Mouse (Mus musculus) gastrocnemius, postnatal 4 days (tissue): ENCODE measurements around the gene Dusp15. TPM values are rescaled to one million over a fixed set of nuclear protein-coding genes. Genes with fewer than 3 reads are reported as not detected.

Experiments
- DNase-seq, 2 experiments: peaks; one replicate each; pipeline ENCODE4 v3.0.0; 2021 to 2022; ENCODE audit warnings: low spot score in 2 of 2, mixed read lengths in 2 of 2
- total RNA-seq, 2 experiments: library from RNA; stranded (reverse); gene quantifications; 2 replicates each; pipeline ENCODE4 v1.2.3; 2021

The Dusp15 gene
- total RNA-seq, 2 experiments from 2014 or later: 3.6 to 3.8 TPM

DNA sequence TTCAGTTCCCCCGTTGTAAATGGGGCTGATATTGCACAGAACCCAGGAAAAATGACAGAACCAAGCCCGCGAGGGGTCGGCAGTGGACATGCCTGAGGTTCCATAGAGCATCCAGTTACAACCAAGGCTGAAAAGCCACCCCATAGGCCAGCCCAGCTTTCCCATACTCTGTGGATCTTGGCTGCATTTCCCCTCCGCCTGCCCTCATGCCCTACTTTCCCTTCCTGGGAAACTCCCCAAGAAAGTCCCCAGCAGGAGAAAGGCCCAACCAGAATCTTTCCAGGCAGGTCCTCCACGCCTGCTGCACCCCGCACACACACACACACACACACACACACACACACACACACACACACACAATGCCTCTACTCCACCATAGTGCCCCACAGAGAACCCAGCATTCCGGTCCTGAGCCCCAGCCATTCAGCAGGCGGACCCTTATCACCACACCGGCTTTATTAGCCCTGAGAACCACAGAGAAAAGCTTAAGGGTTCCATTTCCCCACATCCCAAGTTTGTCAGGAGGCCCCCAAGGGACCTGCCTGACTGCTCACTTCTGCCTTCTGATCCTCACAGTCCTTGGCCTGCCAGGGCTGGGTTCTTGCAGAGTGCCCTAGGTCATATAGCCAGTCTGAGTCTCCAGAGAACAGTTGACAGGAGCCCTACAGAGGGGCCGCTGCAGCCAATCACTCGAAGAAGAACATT lies 19.9 kb downstream of the Dusp15 start:
- no peak for DNase-seq

DNA sequence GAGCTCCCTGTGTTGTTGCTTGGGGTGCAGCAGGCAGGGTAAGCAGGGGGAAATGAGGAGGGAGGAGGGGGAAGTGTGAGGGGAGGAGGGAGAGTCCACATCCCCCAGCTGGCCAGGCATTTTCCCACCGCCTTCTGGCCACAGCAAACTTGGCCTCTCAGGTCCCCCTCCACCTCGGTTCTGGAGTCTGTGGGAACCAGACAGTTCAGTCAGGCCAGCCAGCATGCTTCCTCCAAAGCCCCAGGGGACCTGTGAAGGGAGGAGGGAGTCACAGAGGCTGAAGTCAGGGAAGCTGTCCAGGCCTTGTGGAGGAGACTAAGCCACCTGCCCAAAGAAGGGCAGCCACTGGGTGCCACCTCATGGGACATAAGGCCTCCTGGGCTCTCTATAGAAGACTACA lies 21.2 kb downstream of the Dusp15 start:
- peak in 1 of 2 experiments; percentile 54 for DNase-seq

DNA sequence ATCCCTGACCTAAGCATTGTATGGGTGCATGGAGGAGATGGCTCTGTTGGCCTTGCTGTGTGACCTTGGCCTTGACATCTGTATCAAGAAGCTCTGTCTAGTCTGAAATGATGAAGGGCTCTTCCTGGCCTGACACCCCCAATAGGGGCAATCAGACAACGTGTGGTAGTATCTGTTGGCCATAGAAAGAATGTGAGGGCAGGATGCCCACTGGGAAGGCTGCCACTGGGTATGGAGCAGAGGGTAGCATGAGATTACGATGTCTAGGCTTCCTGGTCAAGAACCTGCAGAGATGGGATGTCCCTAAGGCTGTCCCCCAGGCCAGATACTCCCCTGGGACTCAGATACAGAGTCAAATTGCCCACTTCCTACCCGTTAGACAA lies 22.5 kb downstream of the Dusp15 start:
- DNase-seq: no peak

DNA sequence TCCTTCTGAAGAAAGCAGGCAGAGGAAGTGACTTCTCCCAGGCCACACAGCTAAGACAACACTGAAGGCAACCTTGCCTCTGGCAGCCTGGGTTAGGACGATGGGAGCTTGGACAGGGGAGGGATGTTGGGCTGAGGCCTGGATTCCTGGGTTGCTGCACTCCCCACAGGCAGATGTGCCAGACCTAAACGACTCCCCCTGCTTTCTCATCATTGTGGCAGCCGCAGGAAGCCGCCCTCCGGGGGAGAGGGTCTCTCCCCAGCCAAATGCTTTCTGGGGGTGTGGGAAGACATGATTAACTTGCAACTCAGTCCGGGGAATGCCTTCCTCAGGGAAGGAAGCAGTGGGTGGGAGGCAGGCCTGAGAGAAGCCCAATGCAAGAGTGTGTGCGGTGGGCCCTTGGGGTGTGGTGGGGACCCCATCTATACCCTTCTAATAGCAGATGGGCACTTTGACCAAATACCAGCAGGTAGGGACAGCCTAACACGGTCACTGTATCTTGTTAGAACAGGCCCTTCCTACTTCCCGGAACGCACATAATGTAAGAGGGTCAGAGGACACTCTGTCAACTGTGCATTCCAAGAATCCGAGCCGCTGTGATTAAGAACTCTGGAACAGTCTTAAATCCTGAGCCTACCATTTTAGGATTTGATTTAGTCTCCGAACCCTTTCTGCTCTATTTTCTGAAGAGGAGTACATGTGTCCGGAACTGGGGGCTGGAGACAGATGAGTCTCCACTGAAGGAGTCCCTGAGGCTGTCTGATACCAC lies 23.1 kb downstream of the Dusp15 start:
- DNase-seq: no peak

DNA sequence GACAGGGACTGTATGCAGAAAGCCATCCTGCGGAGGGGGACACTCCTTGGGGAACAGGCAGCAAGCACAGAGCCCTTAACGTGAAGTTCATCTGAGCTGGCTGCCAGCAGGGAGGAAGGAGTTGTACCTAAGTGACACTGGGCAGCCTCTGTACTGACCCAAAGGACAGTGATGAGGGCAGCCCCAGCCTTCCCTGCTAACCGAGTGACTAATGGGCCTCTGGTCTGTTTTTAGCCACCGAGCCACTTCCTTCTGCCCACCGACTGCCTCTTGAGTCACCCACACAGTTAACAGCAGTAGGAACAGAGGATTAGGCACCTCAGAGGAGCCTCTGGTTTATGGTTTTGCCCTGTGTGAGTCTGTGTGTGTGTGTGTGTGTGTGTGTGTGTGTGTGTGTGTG lies 24.1 kb downstream of the Dusp15 start:
- no peak for DNase-seq

DNA sequence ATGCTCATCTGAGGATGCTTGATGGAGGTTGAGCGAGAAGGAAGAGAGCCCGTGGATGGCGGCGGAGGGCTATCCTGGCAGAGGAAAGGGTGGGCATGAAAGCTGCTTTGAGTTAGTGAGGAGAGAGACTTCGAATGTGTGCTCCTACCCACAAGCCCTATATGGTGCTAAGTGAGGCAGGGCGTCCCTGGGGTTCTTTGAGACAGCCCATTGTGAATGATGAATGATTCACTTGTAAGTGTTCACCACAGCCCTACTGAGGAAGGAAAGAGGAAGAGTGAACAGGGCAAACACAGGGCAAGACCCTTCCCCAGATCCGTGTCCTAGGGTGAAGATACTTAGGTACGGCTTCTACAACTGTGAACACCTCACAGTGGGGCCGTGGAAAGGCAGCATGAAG lies 24.6 kb downstream of the Dusp15 start:
- no peak for DNase-seq

DNA sequence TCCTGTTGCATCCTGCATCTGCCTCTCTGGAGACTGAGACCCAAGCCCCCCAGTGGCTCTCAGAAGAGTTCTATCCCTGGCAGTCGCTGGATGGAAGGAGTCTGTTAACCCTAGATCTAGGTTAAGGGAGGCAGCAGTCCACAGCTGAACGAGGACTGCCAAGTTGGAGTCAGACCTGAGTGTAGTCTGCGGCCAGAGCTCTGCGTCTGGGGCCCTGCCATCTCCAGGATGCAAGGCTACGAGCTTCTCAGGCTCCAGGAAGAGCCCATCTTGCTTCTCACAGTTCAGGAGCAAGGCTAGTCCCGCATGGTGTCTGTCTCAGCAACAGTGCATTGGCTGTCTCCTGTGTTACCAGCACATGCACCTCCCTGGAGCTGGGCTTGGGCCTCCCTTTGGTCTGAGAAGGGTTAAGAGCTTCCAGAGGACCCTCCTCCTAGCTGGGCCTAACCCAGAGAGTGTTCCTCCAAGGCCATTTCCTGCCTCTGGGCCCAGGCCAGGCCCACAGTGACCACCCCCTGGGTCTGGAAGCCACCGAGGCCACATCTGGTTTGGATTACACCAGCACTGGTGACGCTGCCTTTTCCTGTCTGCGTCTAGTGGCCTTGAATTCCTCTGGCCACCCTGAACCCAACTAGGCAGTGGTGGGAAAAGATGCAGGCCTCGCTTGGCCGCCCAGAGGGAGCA lies 26.2 kb downstream of the Dusp15 start:
- DNase-seq: peak; percentile 55 to 75

DNA sequence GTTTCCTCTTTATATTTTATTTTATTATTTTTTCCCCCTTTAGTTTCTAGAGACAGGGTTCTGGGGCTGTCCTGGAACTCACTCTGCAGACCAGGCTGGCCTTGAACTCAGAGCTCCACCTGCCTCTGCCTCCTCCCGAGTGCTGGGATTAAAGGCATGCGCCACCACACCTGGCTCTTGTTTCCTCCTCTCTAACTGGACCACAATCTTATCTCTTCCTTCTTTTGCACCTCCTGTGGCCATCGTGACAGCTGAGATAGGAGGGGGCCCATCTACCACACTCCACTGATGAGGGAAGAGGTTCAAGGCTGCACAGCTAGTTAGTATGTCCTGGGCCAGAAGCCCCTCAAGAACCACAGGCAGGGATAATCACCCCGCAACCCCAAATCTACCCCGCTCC lies 27.0 kb downstream of the Dusp15 start:
- no peak for DNase-seq

DNA sequence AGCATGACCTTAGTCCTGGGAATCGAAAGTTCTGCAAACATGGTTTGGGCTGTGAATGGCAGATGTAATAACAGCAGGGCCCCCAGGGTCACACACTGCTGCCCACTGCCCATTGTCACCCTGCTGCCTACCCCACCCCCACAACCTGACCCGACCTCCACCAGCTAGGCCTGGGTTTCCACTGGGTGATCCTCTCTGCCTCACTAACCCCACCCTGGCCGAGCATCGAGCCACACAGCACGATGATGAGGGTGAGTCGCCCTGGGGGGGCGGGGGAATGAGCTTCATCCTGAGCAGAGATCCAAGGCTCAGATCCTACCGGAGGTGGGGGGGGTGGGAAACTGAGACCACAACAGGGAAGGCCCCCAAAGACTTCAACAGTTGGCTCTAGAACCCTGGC lies 27.4 kb downstream of the Dusp15 start:
- no peak for DNase-seq

DNA sequence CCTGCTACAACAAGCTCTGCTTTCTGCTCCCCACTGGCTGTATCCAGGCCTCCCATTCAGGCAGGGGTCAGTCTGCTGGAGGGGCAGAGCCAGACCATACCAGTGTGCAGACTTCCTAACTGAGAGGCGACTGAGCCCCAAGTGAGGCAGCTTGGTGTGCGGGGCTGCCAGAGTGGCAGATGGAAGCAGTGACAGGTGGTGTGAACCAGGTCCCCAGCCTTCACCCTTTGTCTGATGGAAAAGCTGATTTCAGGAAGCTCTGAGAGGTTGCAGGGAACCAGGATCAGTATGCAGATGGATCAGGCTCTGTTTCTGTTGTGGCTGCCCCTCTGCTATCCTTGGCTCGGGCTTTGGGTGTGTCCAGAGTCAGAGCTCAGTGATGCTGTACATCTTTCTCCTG lies 27.9 kb downstream of the Dusp15 start:
- DNase-seq: no peak

DNA sequence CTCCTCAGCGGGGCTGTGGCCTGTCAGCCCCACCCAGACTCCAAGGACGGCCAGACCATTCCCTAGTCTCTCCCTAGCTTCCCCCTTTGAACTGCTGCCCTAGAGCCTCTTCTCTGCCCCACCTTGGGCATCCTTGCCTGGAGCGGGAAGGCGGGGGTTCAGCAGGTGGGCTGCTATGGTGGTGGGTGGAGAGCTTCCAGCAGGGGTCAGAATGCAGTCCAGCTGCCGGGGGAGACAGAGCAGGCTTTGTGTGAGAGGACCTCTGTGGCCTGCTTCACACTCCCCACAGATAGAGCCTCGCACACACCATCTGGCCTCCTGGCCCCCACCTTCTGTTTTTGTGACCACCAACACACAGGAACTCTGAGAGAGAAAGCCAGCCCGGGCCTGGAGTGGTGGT lies 29.1 kb downstream of the Dusp15 start:
- DNase-seq: no peak

DNA sequence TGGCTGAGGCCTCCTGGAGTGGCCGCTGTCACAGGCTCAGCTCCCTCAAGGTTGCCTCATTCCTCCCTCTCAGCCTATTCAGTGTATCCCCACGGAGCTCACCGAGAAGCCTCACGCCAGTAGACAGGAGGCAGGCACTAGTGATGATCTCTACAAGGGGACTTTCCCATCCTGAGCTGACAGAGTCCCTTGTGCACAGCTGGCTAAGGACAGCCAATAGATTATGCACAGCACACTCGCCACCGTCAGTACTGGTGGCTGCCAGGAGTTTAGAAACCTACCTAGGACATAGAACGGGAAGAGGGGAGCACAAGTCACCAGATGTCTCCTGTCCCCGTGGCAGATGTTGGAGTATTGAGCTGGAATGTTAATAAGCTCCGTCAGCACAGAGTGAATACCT lies 33.8 kb downstream of the Dusp15 start:
- no peak for DNase-seq

DNA sequence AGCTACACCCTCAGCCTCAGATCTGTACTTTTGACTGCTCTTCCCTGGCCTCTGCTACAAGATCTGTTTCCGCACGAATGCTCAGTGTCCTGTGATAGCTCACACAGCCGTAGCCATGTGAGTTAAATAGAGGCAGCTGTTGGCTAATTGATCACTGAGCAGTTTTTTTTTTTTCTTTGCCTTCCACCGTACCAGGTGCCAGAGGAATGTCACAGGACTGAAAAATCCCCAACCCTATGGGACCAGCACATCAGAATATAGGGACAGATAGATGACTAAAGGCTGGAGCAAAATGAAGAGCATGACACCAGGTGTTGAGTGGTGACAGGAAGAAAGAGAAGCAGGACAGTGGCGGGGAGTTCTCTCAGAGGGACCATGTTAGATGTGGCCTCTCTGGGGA lies 35.4 kb downstream of the Dusp15 start:
- DNase-seq: no peak

DNA sequence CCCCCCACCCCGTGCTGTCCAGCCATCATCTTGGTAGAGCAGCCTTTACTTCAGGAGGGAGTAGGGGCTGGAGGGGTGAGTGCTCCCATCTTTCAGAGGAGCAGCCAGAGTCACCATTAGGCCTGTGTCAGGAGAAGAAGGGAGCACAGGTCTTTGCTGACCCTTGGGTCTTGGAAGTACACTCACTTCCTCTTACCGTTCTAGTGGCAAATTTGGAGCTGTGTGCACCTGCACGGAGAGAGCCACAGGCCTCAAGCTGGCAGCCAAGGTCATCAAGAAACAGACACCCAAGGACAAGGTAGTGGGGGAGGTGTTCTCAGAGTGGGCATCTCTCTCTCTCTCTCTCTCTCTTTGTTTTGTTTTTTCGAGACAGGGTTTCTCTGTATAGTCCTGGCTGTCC lies 36.0 kb downstream of the Dusp15 start:
- DNase-seq: no peak

DNA sequence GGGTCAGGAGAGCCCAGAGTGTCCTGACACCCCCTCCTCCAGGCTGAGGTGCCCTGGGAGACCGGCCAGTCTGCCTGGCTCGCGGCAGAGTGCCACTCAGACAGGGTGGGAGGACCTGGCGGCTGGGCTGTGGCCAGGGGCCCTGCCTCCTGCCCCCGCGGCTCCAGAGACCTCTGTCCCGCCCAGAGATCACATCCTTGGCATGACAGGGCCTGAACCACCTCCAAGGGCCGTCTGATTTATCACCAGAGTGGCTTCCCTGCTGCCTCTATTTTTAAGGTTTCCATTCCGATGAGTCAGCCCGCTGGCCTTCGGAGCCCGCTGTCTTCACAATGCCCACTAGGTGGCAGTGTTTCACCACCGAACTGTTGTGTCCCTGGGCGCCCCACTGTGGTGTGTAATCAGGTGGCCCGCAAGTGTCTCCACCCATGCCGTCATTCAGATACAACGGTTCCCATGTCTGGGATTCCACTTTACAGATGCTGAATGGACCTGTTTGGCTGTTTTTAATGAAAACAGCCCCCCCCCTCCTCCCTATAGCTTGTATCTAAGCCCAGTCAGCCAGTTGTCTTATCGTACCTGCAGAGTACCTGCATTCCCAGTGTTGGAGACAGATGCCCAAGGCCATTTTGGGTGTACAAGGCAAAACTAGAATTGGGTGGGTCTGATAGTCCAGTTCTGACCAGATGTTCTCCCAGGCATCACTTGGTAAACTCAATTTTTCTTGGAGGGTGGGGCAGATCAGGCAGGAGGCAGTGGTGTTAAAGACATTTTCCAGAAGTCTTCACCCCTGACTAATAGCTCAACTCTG lies 37.0 kb downstream of the Dusp15 start:
- DNase-seq: peak; percentile 69 to 85

DNA sequence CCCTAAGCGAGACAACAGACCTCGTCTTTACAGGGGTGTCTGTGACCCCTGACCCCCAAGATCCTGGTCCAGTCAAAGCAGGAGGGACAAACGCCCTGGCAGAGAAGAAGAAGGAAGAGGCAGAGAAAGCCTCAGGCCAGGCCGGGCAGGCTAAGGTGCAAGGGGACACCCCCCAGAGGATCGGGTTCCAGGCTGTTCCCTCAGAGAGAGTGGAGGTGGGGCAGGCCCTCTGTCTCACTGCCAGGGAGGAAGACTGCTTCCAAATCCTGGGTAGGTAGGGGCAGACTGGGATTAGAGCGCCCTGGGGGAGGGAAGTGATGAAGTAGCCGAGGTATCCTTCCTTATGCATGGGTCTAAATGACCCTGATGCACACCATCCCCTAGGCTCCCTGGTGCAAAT lies 38.0 kb downstream of the Dusp15 start:
- DNase-seq: no peak

DNA sequence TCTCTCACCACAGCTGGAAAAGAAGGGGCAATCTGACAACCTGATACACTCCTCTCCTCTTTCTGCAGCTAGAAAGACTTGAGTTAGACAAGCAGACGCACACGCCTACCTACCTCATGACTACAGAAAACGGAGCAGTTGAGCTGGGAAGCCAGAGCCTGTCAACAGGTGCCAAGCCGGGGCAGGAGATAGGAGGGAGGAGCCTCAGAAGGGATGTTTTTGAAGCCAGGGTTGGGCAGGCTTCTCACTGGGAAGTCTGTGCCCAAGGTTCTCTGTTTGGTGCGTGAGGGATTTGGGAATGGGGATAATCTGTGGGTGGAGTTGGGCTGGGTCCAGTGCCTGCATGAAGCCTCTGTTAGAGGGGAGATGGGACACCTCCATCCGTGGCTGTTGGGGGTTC lies 40.1 kb downstream of the Dusp15 start:
- DNase-seq: no peak

DNA sequence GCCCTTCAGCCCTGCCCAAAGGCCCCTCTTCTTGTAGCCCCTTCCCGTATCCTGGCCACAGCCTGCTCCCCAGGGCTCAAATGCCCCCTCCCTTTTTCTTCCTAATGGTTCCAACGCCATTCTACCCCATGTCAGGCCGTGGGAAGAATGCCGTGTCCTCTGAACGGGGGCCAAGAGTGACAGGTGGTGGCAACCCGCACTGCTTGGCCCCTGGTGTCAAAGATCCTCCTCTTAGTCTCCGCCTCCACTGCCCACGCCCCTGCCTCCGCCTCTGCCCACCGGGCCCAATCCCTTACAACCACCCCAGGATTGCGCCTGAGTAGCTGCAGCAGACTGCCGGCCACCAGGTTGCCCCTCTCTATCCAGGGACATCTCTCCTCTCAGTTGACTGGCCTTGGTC lies 40.5 kb downstream of the Dusp15 start, which contains the start of gene Mylk2:
Gene Mylk2 (plus strand): TSS at position 322 of the 400 bp plus-strand sequence.
- DNase-seq: peak in 1 of 2 experiments; percentile 65

DNA sequence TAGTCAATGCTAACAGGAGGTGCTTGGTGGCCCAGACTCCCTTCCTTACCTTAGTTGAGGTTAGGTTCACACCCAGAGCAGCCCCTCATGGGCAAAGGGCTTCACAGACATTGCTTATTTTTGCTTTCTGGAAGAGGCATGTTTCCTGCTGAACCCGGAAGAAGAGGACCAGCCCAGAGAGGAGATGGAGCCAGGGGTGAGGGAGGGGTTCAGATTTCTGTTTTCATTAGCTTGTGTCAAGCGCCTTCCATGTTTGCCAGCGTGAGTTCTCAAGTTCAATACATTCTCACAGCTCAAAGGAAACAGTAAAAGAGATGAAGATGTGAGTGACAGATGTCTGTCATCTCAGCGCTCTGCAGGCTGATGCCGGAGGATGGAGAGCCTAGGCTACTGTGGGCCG lies 41.6 kb downstream of the Dusp15 start:
- DNase-seq: no peak

DNA sequence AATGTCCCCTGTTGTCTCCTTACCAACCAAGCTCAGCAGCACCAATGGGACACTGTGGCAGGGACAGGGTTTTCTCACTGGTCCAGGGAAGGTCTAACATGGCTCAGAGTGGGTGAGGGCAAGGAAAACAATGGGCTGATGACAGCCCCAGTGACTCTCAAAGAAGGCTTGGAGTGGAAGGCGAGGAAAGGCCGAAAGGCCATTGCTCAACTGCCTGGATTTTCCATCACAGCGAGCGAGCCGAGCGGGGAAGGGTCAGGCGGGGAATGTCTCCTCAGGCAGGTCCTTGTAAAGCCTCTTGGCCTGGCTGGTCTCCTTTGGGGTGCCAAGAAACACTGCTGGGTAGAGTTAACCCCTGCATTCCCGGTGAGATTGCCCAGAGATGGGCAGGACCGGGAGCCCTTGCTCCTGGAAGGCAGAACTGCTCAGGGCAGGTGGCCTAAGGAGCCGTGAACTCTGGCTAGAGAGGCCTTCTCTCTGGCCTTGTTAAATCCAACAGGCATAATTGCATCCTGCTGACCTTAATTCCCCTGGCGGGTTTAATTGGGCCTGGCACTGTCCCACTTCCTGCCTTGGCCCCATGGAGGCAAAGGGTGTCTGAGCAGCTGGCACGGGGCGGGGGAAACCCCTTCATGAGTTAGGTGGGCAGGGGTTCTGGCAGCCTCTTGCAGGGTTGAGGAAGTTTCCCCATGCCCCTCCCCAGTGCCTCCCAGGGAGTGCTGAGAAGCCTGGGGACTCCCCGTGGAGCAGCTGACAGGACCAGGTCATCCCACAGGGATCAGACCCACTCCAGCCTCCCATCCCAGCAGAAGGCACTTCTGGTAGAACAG lies 44.2 kb downstream of the Dusp15 start:
- no peak for DNase-seq
